Mouse (Mus musculus): ENCODE data around the gene Dusp10. TPM values are rescaled to one million over a fixed set of nuclear protein-coding genes. Genes with fewer than 3 reads are reported as not detected.

Gene Dusp10
- polyA plus RNA-seq, 1 experiment, result 14.6 TPM

DNA sequence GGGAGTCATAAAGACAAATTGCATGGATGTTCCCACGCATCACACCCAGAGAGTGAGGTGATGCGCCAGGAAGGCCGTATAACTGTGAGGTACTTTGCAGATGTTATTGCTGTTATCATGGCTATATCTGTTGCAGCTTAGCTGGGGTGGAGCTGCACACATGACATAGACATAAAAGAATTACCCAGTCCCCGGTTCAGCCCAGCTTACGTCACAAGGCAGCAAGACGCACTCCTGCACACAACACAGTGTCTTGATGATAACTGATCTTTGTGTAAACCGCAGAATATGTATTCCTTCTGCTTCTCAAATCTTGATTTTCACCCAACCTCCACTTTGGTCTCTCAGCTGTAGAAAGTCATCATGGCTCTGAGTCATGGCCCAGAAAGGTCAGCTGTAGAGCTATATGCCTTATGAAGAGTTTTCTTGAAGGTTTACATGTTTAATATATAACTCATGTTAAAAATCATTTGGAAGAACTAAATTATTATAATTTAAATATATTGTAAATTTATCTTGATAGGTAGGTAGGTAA is 25.3 kb upstream of the Dusp10 start:
- H3K4me2 ChIP-seq (ENCODE audit: low read depth), result no peak overlapping the region
- no peak overlapping the region for H3ac ChIP-seq (ENCODE audit: control insufficient read depth, insufficient read length)
- H3K79me2 ChIP-seq (ENCODE audit: control insufficient read depth, insufficient read depth), result no peaks in the 10 kb centered on the region
- no peaks in the 10 kb centered on the region for H3K27me3 ChIP-seq (ENCODE audit: control insufficient read depth, insufficient read depth, insufficient read length)
- no peaks in the 10 kb centered on the region for H3K36me3 ChIP-seq (ENCODE audit: control insufficient read depth, insufficient read depth)
- no peak for TF ChIP-seq E2F4 (IDR thresholded peaks at IDR 0.05; ENCODE audit: insufficient read depth)
- TF ChIP-seq SRF (IDR thresholded peaks at IDR 0.05; ENCODE audit: control insufficient read depth, insufficient read length, low read depth), result no peak
- no peak for TF ChIP-seq MAX (IDR thresholded peaks at IDR 0.05; ENCODE audit: low read depth)
- 0 out of 2 replicates have a peak, but pooled peaks have one; percentile 21 for TF ChIP-seq CEBPB (IDR thresholded peaks at IDR 0.05; ENCODE audit: insufficient read depth, poor library complexity, severe bottlenecking)
- TF ChIP-seq REST (IDR thresholded peaks at IDR 0.05; ENCODE audit: insufficient read depth, insufficient read length), result no peak
- TF ChIP-seq TCF3 (IDR thresholded peaks at IDR 0.05; ENCODE audit: insufficient read length, low read depth), result no peak
- no peak for TF ChIP-seq POLR2A (IDR thresholded peaks at IDR 0.05; ENCODE audit: insufficient read length, low read depth)
- TF ChIP-seq TCF12 (IDR thresholded peaks at IDR 0.05; ENCODE audit: insufficient read depth, poor library complexity, severe bottlenecking), result no peak
- TF ChIP-seq POLR2AphosphoS2 (IDR thresholded peaks at IDR 0.05; ENCODE audit: insufficient read length, low read depth), result no peak
- TF ChIP-seq MYOD1 (IDR thresholded peaks at IDR 0.05; ENCODE audit: control insufficient read depth in 1 of 3, insufficient read length in 2 of 3, low read depth in 2 of 3), result peak in 2 of 3 experiments; percentile 0 to 38
- no peak overlapping the region for H3K4me3 ChIP-seq

DNA sequence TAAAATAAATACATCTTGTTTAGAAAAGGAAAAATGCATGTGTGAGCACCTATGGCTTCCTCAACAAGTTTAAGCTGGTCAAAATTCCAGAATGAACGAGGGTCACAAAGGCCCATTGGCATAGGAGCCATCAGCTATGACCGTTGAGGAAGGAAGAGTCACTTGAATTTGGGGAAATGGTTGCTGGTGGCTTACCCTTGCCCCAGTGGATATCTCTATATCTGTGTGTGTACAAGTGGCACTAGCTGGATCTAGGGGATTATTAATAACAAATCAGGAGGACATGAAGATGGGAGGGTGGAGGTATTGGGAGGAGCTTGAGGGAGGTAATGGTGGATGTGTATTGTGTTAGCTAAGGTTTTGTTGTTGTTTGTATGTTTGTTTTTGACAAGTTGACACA is 21.2 kb upstream of the Dusp10 start:
- no peaks in the 10 kb centered on the region for H3K36me3 ChIP-seq (ENCODE audit: control insufficient read depth, insufficient read depth)
- H3K4me2 ChIP-seq (ENCODE audit: low read depth), result no peak overlapping the region
- no peak overlapping the region for H3ac ChIP-seq (ENCODE audit: control insufficient read depth, insufficient read length)
- H3K27me3 ChIP-seq (ENCODE audit: control insufficient read depth, insufficient read depth, insufficient read length), result no peaks in the 10 kb centered on the region
- no peaks in the 10 kb centered on the region for H3K79me2 ChIP-seq (ENCODE audit: control insufficient read depth, insufficient read depth)
- no peak overlapping the region for H3K4me3 ChIP-seq
- TF ChIP-seq POLR2AphosphoS2 (IDR thresholded peaks at IDR 0.05; ENCODE audit: insufficient read length, low read depth), result no peak
- TF ChIP-seq E2F4 (IDR thresholded peaks at IDR 0.05; ENCODE audit: insufficient read depth), result no peak
- TF ChIP-seq MYOD1 (IDR thresholded peaks at IDR 0.05; ENCODE audit: control insufficient read depth in 1 of 3, insufficient read length in 2 of 3, low read depth in 2 of 3), result no peak
- no peak for TF ChIP-seq TCF3 (IDR thresholded peaks at IDR 0.05; ENCODE audit: insufficient read length, low read depth)
- no peak for TF ChIP-seq MAX (IDR thresholded peaks at IDR 0.05; ENCODE audit: low read depth)
- TF ChIP-seq TCF12 (IDR thresholded peaks at IDR 0.05; ENCODE audit: insufficient read depth, poor library complexity, severe bottlenecking), result no peak
- TF ChIP-seq POLR2A (IDR thresholded peaks at IDR 0.05; ENCODE audit: insufficient read length, low read depth), result no peak
- no peak for TF ChIP-seq SRF (IDR thresholded peaks at IDR 0.05; ENCODE audit: control insufficient read depth, insufficient read length, low read depth)
- TF ChIP-seq REST (IDR thresholded peaks at IDR 0.05; ENCODE audit: insufficient read depth, insufficient read length), result no peak
- no peak for TF ChIP-seq CEBPB (IDR thresholded peaks at IDR 0.05; ENCODE audit: insufficient read depth, poor library complexity, severe bottlenecking)
- TF ChIP-seq MYOG (IDR thresholded peaks at IDR 0.05; ENCODE audit: control insufficient read depth in 1 of 3, insufficient read depth in 1 of 3, insufficient read length in 2 of 3, low read depth in 2 of 3), result no peak
- TF ChIP-seq USF1 (IDR thresholded peaks at IDR 0.05; ENCODE audit: low read depth), result no peak

- Histone ChIP-seq H3K4me3 (no peak overlapping the region), H3K36me3 (ENCODE audit: control insufficient read depth, insufficient read depth) (no peaks in the 10 kb centered on the region), H3K27me3 (ENCODE audit: control insufficient read depth, insufficient read depth, insufficient read length) (no peaks in the 10 kb centered on the region), H3K79me2 (ENCODE audit: control insufficient read depth, insufficient read depth) (no peaks in the 10 kb centered on the region), H3ac (ENCODE audit: control insufficient read depth, insufficient read length) (no peak overlapping the region), H3K4me2 (ENCODE audit: low read depth) (no peak overlapping the region)
- TF ChIP-seq MYOG (IDR thresholded peaks at IDR 0.05; ENCODE audit: control insufficient read depth in 1 of 3, insufficient read depth in 1 of 3, insufficient read length in 2 of 3, low read depth in 2 of 3), result no peak
Observed at GRCm38 (mm10) chr1:183997207-183997606, 15.9 kb upstream of the Dusp10 start.

GRCm38 (mm10) chr1:184002470-184002869 is 10.6 kb upstream of the Dusp10 start:
- no peak overlapping the region for H3K4me2 ChIP-seq (ENCODE audit: low read depth)
- no peak overlapping the region for H3K4me3 ChIP-seq

DNA sequence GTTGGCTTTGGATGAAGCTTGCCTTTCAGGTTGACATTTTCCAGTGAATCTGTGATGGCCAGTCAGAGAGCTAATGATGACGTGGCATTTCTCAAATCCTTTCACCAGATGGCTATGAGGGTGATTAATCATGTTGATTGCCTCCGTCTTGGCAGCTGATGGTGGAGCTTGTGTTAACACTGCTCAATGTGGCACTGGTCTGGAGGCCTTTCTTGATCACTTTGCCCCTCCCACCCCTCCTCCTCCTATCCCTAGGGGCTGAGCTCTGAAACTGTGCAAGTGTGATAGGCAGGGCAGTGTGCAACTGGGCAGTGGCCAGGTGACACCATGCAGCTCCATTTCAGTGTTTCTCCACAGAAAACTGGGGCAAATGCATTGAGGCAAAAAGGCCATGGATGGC is 8.8 kb upstream of the Dusp10 start:
- Histone ChIP-seq H3K4me3 (no peak overlapping the region), H3K36me3 (ENCODE audit: control insufficient read depth, insufficient read depth) (no peaks in the 10 kb centered on the region), H3ac (ENCODE audit: control insufficient read depth, insufficient read length) (no peak overlapping the region), H3K4me2 (ENCODE audit: low read depth) (no peak overlapping the region), H3K27me3 (ENCODE audit: control insufficient read depth, insufficient read depth, insufficient read length) (no peaks in the 10 kb centered on the region), H3K79me2 (ENCODE audit: control insufficient read depth, insufficient read depth) (no peaks in the 10 kb centered on the region)
- TF ChIP-seq REST (IDR thresholded peaks at IDR 0.05; ENCODE audit: insufficient read depth, insufficient read length) (no peak), TCF12 (IDR thresholded peaks at IDR 0.05; ENCODE audit: insufficient read depth, poor library complexity, severe bottlenecking) (no peak)

More at GRCm38 (mm10) chr1:184002470-184002869, 10.6 kb upstream of the Dusp10 start:
- Histone ChIP-seq H3K79me2 (ENCODE audit: control insufficient read depth, insufficient read depth) (no peaks in the 10 kb centered on the region), H3ac (ENCODE audit: control insufficient read depth, insufficient read length) (no peak overlapping the region), H3K27me3 (ENCODE audit: control insufficient read depth, insufficient read depth, insufficient read length) (no peaks in the 10 kb centered on the region), H3K36me3 (ENCODE audit: control insufficient read depth, insufficient read depth) (no peaks in the 10 kb centered on the region)
- TF ChIP-seq USF1 (IDR thresholded peaks at IDR 0.05; ENCODE audit: low read depth), result no peak
- TF ChIP-seq SRF (IDR thresholded peaks at IDR 0.05; ENCODE audit: control insufficient read depth, insufficient read length, low read depth), result no peak
- TF ChIP-seq REST (IDR thresholded peaks at IDR 0.05; ENCODE audit: insufficient read depth, insufficient read length), result no peak
- no peak for TF ChIP-seq E2F4 (IDR thresholded peaks at IDR 0.05; ENCODE audit: insufficient read depth)
- no peak for TF ChIP-seq CEBPB (IDR thresholded peaks at IDR 0.05; ENCODE audit: insufficient read depth, poor library complexity, severe bottlenecking)
- TF ChIP-seq TCF12 (IDR thresholded peaks at IDR 0.05; ENCODE audit: insufficient read depth, poor library complexity, severe bottlenecking), result no peak
- no peak for TF ChIP-seq MYOG (IDR thresholded peaks at IDR 0.05; ENCODE audit: control insufficient read depth in 1 of 3, insufficient read depth in 1 of 3, insufficient read length in 2 of 3, low read depth in 2 of 3)
- TF ChIP-seq TCF3 (IDR thresholded peaks at IDR 0.05; ENCODE audit: insufficient read length, low read depth), result no peak
- TF ChIP-seq MYOD1 (IDR thresholded peaks at IDR 0.05; ENCODE audit: control insufficient read depth in 1 of 3, insufficient read length in 2 of 3, low read depth in 2 of 3), result no peak
- no peak for TF ChIP-seq POLR2A (IDR thresholded peaks at IDR 0.05; ENCODE audit: insufficient read length, low read depth)
- TF ChIP-seq MAX (IDR thresholded peaks at IDR 0.05; ENCODE audit: low read depth), result no peak
- no peak for TF ChIP-seq POLR2AphosphoS2 (IDR thresholded peaks at IDR 0.05; ENCODE audit: insufficient read length, low read depth)

Measured in myocyte (in vitro differentiated cells).